Mouse (Mus musculus) kidney, adult 10 weeks (tissue): ENCODE measurements around the gene Sprr2a2. TPM values are rescaled to one million over a fixed set of nuclear protein-coding genes. Genes with fewer than 3 reads are reported as not detected.

Experiments
- polyA plus RNA-seq: library from polyadenylated mRNA; stranded (reverse); fragments of 350-450 nt; fragmentation: Illumina TruSeq; extraction: RNeasy Lipid Tissue Mini Kit (QIAGEN cat#74804); gene quantifications from one replicate; pipeline ENCODE4 v1.2.3, GENCODE M21; 2014; ENCODE audit warnings: low read depth, low replicate concordance

The Sprr2a2 gene
- polyA plus RNA-seq = 11.2 TPM

GRCm38 (mm10) chr3:92215569-92215968 is at the start of gene Sprr2a2, which contains the start of gene Sprr2a1:
Gene Sprr2a2, plus strand, starts transcription at chr3:92215920.
Gene Sprr2a1, plus strand, starts transcription at chr3:92215799.

GRCm38 (mm10) chr3:92285101-92285500 is 69.4 kb downstream of the Sprr2a2 start, which contains the start of gene Sprr2a3:
Gene Sprr2a3, plus strand, starts transcription at chr3:92285417.

Other genes with a start within 250 kb of the Sprr2a2 start
- gene Pglyrp3, start 201.3 kb upstream of the Sprr2a2 start, polyA plus RNA-seq = not detected
- not detected for gene Lor, start 132.8 kb upstream of the Sprr2a2 start, polyA plus RNA-seq
- gene Prr9, start 92.0 kb upstream of the Sprr2a2 start, polyA plus RNA-seq = not detected
- gene Lelp1, start 73.2 kb upstream of the Sprr2a2 start, polyA plus RNA-seq = not detected
- gene Sprr2a1, start 121 bp upstream of the Sprr2a2 start, polyA plus RNA-seq = 1.1 TPM
- gene Sprr2a3, start 69.5 kb downstream of the Sprr2a2 start, polyA plus RNA-seq = 0.85 TPM
- not detected for gene Sprr2b, start 100.7 kb downstream of the Sprr2a2 start, polyA plus RNA-seq
- gene Sprr2d, start 123.2 kb downstream of the Sprr2a2 start, polyA plus RNA-seq = not detected
- gene Sprr2e, start 136.2 kb downstream of the Sprr2a2 start, polyA plus RNA-seq = not detected
- gene Sprr2f, start 149.3 kb downstream of the Sprr2a2 start, polyA plus RNA-seq = not detected
- gene Sprr2h, start 169.8 kb downstream of the Sprr2a2 start, polyA plus RNA-seq = not detected
- gene Sprr2i, start 192.1 kb downstream of the Sprr2a2 start, polyA plus RNA-seq = not detected
- gene Sprr2j-ps, start 202.2 kb downstream of the Sprr2a2 start, polyA plus RNA-seq = not detected
- gene Gm9774, start 213.5 kb downstream of the Sprr2a2 start, polyA plus RNA-seq = 4.8 TPM
- gene Sprr2k, start 216.7 kb downstream of the Sprr2a2 start, polyA plus RNA-seq = not detected
- gene Sprr1b, start 222.9 kb downstream of the Sprr2a2 start, polyA plus RNA-seq = not detected
- gene Sprr3, start 242.8 kb downstream of the Sprr2a2 start, polyA plus RNA-seq = not detected